Mouse (Mus musculus) ovary, adult 18-20 months (tissue): ENCODE results near the gene Zc3h12d.

ENCODE experiments used
- DNase-seq: peaks from one replicate; pipeline ENCODE4 v3.0.0; 2022; ENCODE audit warnings: low spot score, mixed read lengths

Zc3h12d gene

DNA sequence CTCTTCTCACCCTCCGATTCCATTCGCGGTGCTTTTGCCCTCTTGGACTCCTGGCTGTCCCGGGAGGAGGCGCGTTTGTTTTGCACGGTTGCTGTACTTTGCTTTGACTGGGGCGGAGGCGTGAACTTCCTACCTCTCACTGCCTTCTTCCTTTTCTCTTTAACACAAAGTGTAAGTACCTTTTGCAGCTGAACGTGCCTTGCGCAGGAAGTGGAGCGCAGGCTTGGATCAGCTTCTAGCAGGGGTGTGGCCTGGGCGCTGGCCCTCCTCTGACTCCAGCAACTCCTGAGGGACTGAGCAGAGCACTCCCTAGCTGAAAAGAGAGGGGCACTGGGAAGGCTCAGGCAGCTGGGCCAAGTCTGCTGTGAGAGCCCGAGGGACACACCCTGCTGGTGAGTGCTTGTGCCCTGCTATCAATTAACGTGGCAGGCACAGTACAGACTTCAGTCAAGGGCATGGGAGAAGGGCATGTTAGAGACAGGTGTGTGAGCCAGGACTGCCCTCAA, at the start of gene Zc3h12d:
Zc3h12d (plus strand) TSS at position 300 of the 506 bp plus-strand sequence.
- no peak for DNase-seq

GRCm38 (mm10) chr10:7787319-7787718, 45.0 kb upstream of the Zc3h12d start:
- no peak for DNase-seq

GRCm38 (mm10) chr10:7792254-7792750, 40.0 kb upstream of the Zc3h12d start:
- no peak for DNase-seq

DNA sequence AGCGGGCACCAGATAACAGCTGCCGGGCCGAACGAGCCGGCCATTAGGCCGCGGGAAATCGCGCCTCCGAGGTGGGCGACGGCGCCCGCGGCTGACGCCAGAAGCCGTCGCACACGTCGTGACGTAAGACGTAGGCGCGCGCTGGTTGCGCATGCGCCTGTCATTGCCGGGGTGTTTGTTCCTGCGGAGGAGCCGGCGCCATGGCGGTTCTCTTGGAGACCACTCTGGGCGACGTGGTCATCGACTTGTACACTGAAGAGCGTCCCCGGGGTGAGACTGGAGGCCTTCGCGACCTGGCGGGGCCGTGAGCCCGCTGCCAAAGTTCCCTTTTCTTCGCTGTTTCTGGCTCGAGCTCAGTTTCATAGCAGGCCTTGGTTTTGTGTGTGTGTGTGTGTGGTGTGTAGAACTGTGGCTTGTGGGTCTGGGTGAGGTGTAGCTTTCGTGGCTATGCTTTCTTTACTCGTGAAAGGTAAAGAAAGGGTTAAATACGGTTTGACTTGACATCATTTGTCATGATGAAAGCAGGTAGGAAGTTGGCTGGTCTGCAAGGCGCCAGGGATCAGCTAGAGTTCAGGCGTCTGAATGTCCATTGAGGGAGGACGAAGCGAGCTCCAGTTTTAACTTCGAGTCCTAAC, 39.4 kb upstream of the Zc3h12d start, which contains the start of the genes Ginm1 and Ppil4:
Ginm1 (minus strand) TSS at position 74 of the 635 bp plus-strand sequence.
Ppil4 (plus strand) TSS at position 141 of the 635 bp plus-strand sequence.
- peak; percentile 79 for DNase-seq

DNA sequence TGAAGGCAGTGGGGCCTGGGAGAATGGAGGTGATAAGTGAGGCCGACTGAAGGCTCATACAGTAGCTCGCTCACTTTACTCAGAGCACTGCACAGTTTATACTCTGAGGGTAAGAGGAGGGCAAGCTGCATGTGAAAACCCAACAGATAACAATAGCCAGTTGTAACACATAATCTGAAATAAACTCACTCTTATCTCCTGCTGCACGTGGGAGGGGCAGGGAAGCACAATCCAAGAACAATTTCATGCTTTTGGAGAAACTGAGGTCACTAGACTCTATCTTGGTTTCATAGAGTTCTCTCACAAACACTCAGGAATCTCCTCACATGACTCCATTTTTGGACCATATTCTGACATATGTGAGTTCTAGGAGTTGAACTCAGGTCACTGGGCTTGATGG, 31.0 kb upstream of the Zc3h12d start:
- DNase-seq = no peak

DNA sequence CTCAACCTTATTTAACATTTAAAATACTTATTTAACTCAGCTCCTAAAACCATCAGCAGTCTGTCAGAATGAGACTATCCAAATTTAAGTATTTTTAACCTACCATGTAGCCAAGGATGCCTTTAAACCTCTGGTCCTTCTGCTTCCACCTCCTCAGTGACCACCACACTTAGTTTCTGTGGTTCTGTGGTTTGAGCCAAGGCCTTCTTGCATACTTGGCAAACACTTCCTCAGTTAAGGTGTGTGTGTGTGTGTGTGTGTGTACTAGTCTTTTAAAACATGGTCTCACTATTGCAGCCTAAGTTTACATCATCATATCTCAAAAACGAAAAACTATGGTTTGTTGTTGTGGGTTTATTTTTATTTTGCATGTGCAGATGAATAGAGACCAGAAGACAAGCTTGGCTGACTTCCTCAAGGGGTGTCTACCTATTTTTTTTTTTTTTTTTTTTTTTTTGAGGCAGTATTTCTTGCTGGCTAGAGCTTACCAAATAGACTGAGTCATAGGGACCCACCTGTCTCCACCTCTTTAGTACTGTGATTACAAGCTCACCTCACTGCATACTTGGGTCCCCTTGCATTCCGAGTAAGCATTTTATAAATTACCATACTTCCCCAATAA, 29.6 kb upstream of the Zc3h12d start:
- DNase-seq = no peak

- DNase-seq = no peak
Measured at GRCm38 (mm10) chr10:7809937-7810336, 22.3 kb upstream of the Zc3h12d start.

GRCm38 (mm10) chr10:7816476-7816875, 15.8 kb upstream of the Zc3h12d start:
- no peak for DNase-seq

DNA sequence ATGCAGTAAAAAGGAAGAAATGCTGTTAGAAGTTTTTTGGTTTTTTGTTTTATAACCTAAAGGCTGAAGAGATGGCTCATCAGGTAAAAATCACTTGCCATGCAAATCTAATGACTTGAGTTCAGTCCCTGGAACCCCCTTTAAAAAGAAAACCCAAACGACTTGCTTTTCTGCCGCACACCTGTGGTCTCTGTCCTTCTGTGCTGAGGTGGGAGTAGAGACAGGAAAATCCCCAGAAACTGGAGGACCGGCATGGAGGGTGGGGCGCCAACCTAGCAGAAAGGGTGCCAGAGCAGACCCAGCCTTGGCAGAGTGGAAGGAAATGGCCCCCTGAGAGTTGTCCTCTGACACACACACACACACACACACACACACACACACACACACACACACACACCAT, 13.6 kb upstream of the Zc3h12d start:
- DNase-seq = no peak

DNA sequence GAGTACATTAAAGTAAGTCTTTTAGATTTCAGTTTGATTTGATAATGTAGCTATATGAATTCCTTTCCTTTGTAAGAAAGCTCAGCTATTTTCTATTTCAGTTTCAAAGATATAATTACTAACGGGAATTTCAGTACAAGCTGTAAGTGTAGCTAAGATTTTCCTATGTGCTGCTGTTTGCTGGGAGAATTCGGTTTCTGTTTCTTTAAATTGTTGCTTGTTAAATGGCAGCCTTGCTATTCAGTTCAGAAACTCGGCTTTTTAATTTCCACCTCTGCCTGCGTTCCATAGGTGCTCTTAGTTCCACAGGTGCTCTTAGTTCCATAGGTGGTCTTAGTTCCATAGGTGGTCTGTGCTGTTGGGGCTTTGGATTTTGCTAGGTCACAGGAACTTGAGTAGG, 13.1 kb upstream of the Zc3h12d start:
- no peak for DNase-seq

DNA sequence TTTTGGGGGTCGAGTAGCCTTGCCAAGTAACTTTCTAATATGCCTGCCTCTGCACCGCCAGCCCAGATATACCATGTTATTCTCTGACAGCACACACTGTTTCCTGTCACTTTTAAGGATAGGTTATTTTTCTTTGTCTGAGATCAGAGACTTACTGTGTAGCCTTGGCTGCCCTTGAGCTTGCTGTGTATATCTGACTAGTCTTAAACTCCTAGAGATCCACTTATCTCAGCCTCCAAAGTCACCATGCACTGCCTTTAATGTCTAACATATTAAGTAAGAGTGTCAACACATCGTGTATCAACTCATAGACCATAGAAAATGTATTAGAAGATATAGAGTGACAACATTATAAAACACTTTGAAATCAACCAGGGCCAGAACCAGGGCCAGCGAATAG, 12.7 kb upstream of the Zc3h12d start:
- no peak for DNase-seq

- no peak for DNase-seq
Measured at GRCm38 (mm10) chr10:7820171-7820570, 12.1 kb upstream of the Zc3h12d start.

- no peak for DNase-seq
Measured at GRCm38 (mm10) chr10:7821981-7822380, 10.3 kb upstream of the Zc3h12d start.

DNA sequence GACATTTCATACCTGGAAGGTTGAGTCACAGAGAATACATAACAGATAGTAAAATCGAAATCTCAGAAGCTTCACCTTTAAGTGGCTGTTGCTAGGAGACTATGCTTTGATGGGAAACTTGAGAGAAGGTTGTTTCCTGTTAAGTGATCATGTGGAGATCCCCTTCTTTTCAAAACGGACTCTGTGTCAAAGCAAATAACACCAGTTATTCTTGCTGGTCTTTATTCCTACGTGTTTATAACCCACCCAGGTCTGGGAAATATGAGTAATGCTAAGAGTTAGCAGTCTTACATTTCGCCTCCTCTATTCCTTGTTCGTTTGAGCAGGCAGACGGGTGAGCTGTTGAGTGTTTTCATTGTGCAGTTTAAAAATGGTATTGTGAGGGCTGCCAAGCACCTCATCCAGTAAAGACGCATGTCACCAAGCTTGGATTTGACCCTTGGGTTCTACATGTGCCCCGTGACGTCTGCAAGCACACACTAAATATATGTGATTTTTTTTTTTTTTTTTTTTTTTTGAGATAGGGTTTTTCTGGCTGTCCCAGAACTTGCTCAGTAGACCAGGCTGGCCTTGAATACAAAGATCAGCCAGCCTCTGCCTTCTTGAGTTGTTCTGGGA, 7.5 kb upstream of the Zc3h12d start:
- no peak for DNase-seq

DNA sequence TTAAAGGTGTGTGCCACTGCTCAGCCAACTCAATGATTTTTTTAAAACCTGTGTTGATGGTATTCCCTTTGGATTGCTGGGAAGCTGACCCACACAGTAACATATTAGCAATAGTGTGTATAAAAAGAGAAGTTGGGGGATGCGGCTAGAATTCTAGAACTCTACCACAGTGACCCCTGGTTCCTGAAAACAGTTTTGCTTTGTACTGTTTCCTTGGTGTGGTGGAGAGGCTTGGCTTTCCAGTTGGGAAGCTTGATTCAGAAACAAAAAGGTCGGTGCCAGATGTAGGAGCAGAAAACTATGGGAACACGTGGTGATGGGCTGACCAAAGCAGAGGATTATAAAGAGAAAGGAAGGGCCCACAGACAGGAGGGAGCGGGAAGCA, 7.0 kb upstream of the Zc3h12d start:
- no peak for DNase-seq

- no peak for DNase-seq
Measured at GRCm38 (mm10) chr10:7826106-7826505, 6.2 kb upstream of the Zc3h12d start.

GRCm38 (mm10) chr10:7833377-7834165, 1.3 kb downstream of the Zc3h12d start:
- DNase-seq = no peak

GRCm38 (mm10) chr10:7834671-7835225, 2.5 kb downstream of the Zc3h12d start:
- DNase-seq = no peak

DNA sequence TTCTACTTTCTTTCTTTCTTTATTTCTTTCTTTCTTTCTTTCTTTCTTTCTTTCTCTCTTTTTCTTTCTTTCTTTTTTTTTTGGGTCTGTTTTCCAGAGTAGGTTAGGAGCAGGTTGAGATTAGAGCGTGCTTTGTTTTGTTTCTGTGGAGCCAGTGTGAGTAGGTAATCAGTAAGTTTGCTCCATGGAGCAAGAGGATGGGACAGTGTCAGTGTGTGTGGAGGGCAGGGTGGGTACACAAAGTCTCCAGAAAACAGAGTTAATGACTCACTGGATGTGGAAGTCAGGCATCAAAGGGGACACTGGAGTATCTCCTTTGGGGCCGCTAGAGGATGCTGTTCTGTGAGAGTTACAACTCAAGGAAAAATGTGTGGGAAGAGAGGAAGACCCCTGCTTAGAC, 4.6 kb downstream of the Zc3h12d start:
- no peak for DNase-seq

GRCm38 (mm10) chr10:7837446-7837845, 5.2 kb downstream of the Zc3h12d start:
- DNase-seq = no peak

DNA sequence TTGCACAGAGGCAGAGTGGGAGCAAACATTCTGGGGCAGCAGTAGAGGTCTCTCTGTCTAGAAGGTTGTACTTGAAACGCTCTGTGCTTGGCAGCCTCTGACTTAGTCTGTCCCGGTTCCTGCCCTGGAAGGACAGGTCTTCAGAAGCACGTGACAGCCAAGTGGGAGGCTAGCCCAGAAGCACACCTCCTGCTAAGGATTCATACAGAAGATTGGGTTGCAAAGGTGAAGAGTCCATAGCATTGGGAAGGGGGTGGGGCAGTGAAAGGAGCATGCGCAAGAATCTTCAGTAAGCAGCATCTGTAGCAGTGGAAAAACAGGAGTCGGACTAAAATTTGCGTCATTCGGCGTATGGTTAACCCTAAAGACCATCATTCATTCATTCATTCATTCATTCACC, 5.8 kb downstream of the Zc3h12d start:
- no peak for DNase-seq

DNA sequence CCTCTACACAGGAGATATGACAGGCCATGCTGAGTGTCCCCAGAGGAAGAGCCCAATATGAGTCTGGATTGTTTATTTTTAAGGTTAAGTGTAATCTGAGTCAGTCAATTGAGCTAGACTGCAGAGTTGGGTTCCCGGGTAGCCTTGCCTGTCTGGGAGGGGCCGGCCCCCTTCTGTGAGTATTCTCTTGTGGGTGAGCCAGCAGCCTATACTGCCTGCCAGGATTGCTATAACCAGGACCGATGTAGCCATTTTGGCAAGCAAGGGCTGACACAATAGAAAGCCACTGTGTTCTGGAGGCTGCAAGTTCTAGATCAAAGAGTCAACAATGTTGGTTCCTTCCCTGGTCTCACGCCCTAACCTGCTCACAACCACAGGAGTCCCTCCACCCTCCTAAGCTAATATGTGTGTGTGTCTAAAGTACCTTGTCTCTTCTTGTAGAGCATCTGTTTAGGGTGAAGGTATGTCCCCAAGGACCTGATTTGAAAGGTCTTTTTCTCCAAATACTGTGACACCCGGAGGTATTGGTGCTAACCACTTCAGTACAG, 6.7 kb downstream of the Zc3h12d start:
- DNase-seq = no peak
